Mouse (Mus musculus) adipose tissue, adult 10 weeks (tissue): ENCODE results near the gene Olfr308. TPM values are rescaled to one million over a fixed set of nuclear protein-coding genes. Genes with fewer than 3 reads are reported as not detected.

Experiments
- polyA plus RNA-seq: library from polyadenylated mRNA; stranded (reverse); fragments of 350-450 nt; fragmentation: Illumina TruSeq; extraction: RNeasy Lipid Tissue Mini Kit (QIAGEN cat#74804); gene quantifications from one replicate; pipeline ENCODE4 v1.2.3, GENCODE M21; 2014; ENCODE audit warnings: low read depth, low replicate concordance

Gene Olfr308
- not detected for polyA plus RNA-seq

GRCm38 (mm10) chr7:86325530-86325929, at the start of gene Olfr308:
Olfr308 (minus strand) TSS chr7:86325630.

GRCm38 (mm10) chr7:86366828-86367227, 41.4 kb upstream of the Olfr308 start, which contains the start of gene Olfr305:
Olfr305 (minus strand) TSS chr7:86366928.

GRCm38 (mm10) chr7:86337486-86337885, 12.1 kb upstream of the Olfr308 start, which contains the start of gene Olfr307:
Olfr307 (minus strand) TSS chr7:86337586.

GRCm38 (mm10) chr7:86313608-86314007, 11.8 kb downstream of the Olfr308 start, which contains the start of gene Olfr309:
Olfr309 (minus strand) TSS chr7:86313708.

GRCm38 (mm10) chr7:86277072-86277471, 48.4 kb downstream of the Olfr308 start, which contains the start of gene Olfr310:
Olfr310 (minus strand) TSS chr7:86277172.

Other genes with a start within 250 kb of the Olfr308 start
- gene Vmn2r75, start 153.9 kb downstream of the Olfr308 start, polyA plus RNA-seq, result not detected
- gene Vmn2r76, start 79.3 kb downstream of the Olfr308 start, polyA plus RNA-seq, result not detected
- gene Olfr310, start 48.5 kb downstream of the Olfr308 start, polyA plus RNA-seq, result not detected
- gene Olfr309, start 11.9 kb downstream of the Olfr308 start, polyA plus RNA-seq, result not detected
- gene Olfr307, start 12.0 kb upstream of the Olfr308 start, polyA plus RNA-seq, result not detected
- not detected for gene Olfr305, start 41.3 kb upstream of the Olfr308 start, polyA plus RNA-seq
- gene Olfr304, start 61.0 kb upstream of the Olfr308 start, polyA plus RNA-seq, result not detected
- gene Olfr303, start 72.2 kb upstream of the Olfr308 start, polyA plus RNA-seq, result not detected
- gene Olfr301, start 78.2 kb upstream of the Olfr308 start, polyA plus RNA-seq, result not detected
- not detected for gene Olfr299, start 134.3 kb upstream of the Olfr308 start, polyA plus RNA-seq
- gene Olfr298, start 166.9 kb upstream of the Olfr308 start, polyA plus RNA-seq, result not detected
- gene Olfr297, start 194.3 kb upstream of the Olfr308 start, polyA plus RNA-seq, result not detected